ENCODE assay signal across 8 mouse cellular contexts in genomic region chr15:80254207-80254606, GRCm38 (mm10). TPM values are rescaled to one million over a fixed set of nuclear protein-coding genes. Genes with fewer than 3 reads are reported as not detected.
DNase-seq lines count a peak whose midpoint lies in the region; ATAC-seq and TF ChIP-seq lines count a peak whose summit lies in the region.

No protein-coding gene starts in this region.

- DNase-seq in thymus, adult 2 months: no peak
- no peak for DNase-seq in thymus, postnatal 36 days
- peak; percentile 26 for DNase-seq in brain, embryonic 14.5 days (ENCODE audit: low read depth)
- DNase-seq in heart, postnatal 14 days: peak; percentile 35 to 49
- DNase-seq in liver, embryonic 11.5 days (ENCODE audit: low spot score): no peak
- DNase-seq in layer of hippocampus, adult 11-12 months (ENCODE audit: low spot score): no peak
- no peak for DNase-seq in retina, embryonic 14.5 days (ENCODE audit: low spot score)

- H3K9me3 ChIP-seq in liver, embryonic 11.5 days (ENCODE audit: control insufficient read depth, low read length): no peaks in the 10 kb centered on the region
- H3K9me3 ChIP-seq in neural tube, embryonic 13.5 days: no peaks in the 10 kb centered on the region

- H3K4me1 ChIP-seq in thymus, adult 2 months (replicated peaks; ENCODE audit: control insufficient read depth, insufficient read depth, low read length): peaks cover 17% of the 10 kb centered on the region
- H3K4me1 ChIP-seq in liver, embryonic 11.5 days (replicated peaks; ENCODE audit: control insufficient read depth, insufficient read depth, low read length): peaks cover 61% of the 10 kb centered on the region
- H3K4me1 ChIP-seq in neural tube, embryonic 13.5 days (replicated peaks): peaks cover 37% of the 10 kb centered on the region

- peak overlapping the region; percentile 89 for H3K4me2 ChIP-seq in liver, embryonic 11.5 days
- H3K4me2 ChIP-seq in neural tube, embryonic 13.5 days: peak overlapping the region; percentile 100

- H3K27me3 ChIP-seq in thymus, adult 2 months (ENCODE audit: control insufficient read depth, insufficient read depth, low read length): no peaks in the 10 kb centered on the region
- no peaks in the 10 kb centered on the region for H3K27me3 ChIP-seq in liver, embryonic 11.5 days (replicated peaks; ENCODE audit: control insufficient read depth, insufficient read depth, low read length)
- no peaks in the 10 kb centered on the region for H3K27me3 ChIP-seq in neural tube, embryonic 13.5 days

- H3K36me3 ChIP-seq in thymus, adult 2 months (ENCODE audit: control insufficient read depth, insufficient read depth, low read length): peaks cover 36% of the 10 kb centered on the region
- peaks cover 30% of the 10 kb centered on the region for H3K36me3 ChIP-seq in liver, embryonic 11.5 days (ENCODE audit: control insufficient read depth, insufficient read depth, low read length)
- H3K36me3 ChIP-seq in neural tube, embryonic 13.5 days: peaks cover 63% of the 10 kb centered on the region

- H3K9ac ChIP-seq in liver, embryonic 11.5 days (ENCODE audit: low read depth, low read length): peak overlapping the region; percentile 93
- peak overlapping the region; percentile 89 for H3K9ac ChIP-seq in neural tube, embryonic 13.5 days

- WGBS in thymus, adult 2 months: 80% methylated on average over 6 of the region's 6 CpGs
- 42% methylated on average over 6 of the region's 6 CpGs for WGBS in liver, embryonic 11.5 days
- WGBS in neural tube, embryonic 13.5 days: 50% methylated on average over 6 of the region's 6 CpGs

- no peak for ATAC-seq in liver, embryonic 11.5 days (replicated peaks; ENCODE audit: low FRiP score)
- ATAC-seq in neural tube, embryonic 13.5 days (ENCODE audit: low read depth): no peak

- peak overlapping the region; percentile 55 for H3K4me3 ChIP-seq in thymus, adult 2 months (ENCODE audit: control insufficient read depth, insufficient read depth, low read length)
- H3K4me3 ChIP-seq in liver, embryonic 11.5 days (ENCODE audit: low read depth, low read length): peak overlapping the region; percentile 99
- H3K4me3 ChIP-seq in neural tube, embryonic 13.5 days: peak overlapping the region; percentile 100

- TF ChIP-seq CTCF in thymus, adult 2 months (IDR thresholded peaks at IDR 0.05; ENCODE audit: borderline replicate concordance, control insufficient read depth, extremely low read depth, insufficient read depth, low read length, poor library complexity): no peak
- no peak for TF ChIP-seq CTCF in brain, embryonic 14.5 days (IDR thresholded peaks at IDR 0.05; ENCODE audit: borderline replicate concordance, extremely low read depth, insufficient read depth, insufficient read length)

- TF ChIP-seq POLR2A in thymus, adult 2 months (IDR thresholded peaks at IDR 0.05; ENCODE audit: control insufficient read depth, extremely low read depth, insufficient read depth, low read length, poor library complexity): no peak
- no peak for TF ChIP-seq POLR2A in brain, embryonic 14.5 days (IDR thresholded peaks at IDR 0.05; ENCODE audit: borderline replicate concordance, extremely low read depth, insufficient read depth, insufficient read length, poor library complexity, severe bottlenecking)

- intact Hi-C loops in heart, postnatal 14 days (cut with DNase I): loop anchor here (2.0 kb wide), 1 partner anchor 19 kb away; the partner anchor contains the start of genes AC140267.1 and Mief1

- H3K27ac ChIP-seq in thymus, adult 2 months (ENCODE audit: control insufficient read depth, insufficient read depth, low read length): peak overlapping the region; percentile 74
- H3K27ac ChIP-seq in liver, embryonic 11.5 days (ENCODE audit: low read depth, low read length): peak overlapping the region; percentile 99
- peak overlapping the region; percentile 99 for H3K27ac ChIP-seq in neural tube, embryonic 13.5 days (replicated peaks)

RNA-seq across cellular contexts. Expression of gene Atf4, which starts 0.8 kb away (rescaled TPM):
- polyA plus RNA-seq in thymus, adult 2 months (2012; rRNA removed): 169 and 179 TPM in 2 replicates
- 236 and 364 TPM in 2 replicates for polyA plus RNA-seq in brain, embryonic 14.5 days (2012; rRNA removed)
- 10 to 100 TPM; 83.7 to 91.1 TPM for total RNA-seq in heart, postnatal 14 days (2021)
- 186 and 188 TPM in 2 replicates for polyA plus RNA-seq in liver, embryonic 11.5 days (2014; fragmentation: Nextera tagmentation; extraction: Ambion mirVana)
- 114 TPM in 2 replicates for polyA plus RNA-seq in neural tube, embryonic 13.5 days (2015; fragmentation: Nextera tagmentation; extraction: Ambion mirVana)

RNA-seq across cellular contexts. Expression of gene Rps19bp1, which starts 9.9 kb away (rescaled TPM):
- 22.5 and 25.0 TPM in 2 replicates for polyA plus RNA-seq in thymus, adult 2 months (2012; rRNA removed)
- polyA plus RNA-seq in brain, embryonic 14.5 days (2012; rRNA removed): 51.4 and 54.7 TPM in 2 replicates
- total RNA-seq in heart, postnatal 14 days (2021): 10 to 100 TPM; 17.8 to 18.8 TPM
- polyA plus RNA-seq in liver, embryonic 11.5 days (2014; fragmentation: Nextera tagmentation; extraction: Ambion mirVana): 75.4 and 80.8 TPM in 2 replicates
- polyA plus RNA-seq in neural tube, embryonic 13.5 days (2015; fragmentation: Nextera tagmentation; extraction: Ambion mirVana): 65.2 and 74.2 TPM in 2 replicates

RNA-seq across cellular contexts. Expression of gene AC140267.1, which starts 18.6 kb away (rescaled TPM):
- not detected in 2 replicates for polyA plus RNA-seq in thymus, adult 2 months (2012; rRNA removed)
- not detected in 2 replicates for polyA plus RNA-seq in brain, embryonic 14.5 days (2012; rRNA removed)
- 10 to 100 TPM in 1 of 2 experiments, 1 to 10 TPM in 1; 3.4 to 24.9 TPM for total RNA-seq in heart, postnatal 14 days (2021)
- not detected in 2 replicates for polyA plus RNA-seq in liver, embryonic 11.5 days (2014; fragmentation: Nextera tagmentation; extraction: Ambion mirVana)
- 3.7 TPM in 1 of 2 replicates, not detected in the other for polyA plus RNA-seq in neural tube, embryonic 13.5 days (2015; fragmentation: Nextera tagmentation; extraction: Ambion mirVana)

RNA-seq across cellular contexts. Expression of gene Mief1, which starts 20.4 kb away (rescaled TPM):
- 32.7 and 36.3 TPM in 2 replicates for polyA plus RNA-seq in thymus, adult 2 months (2012; rRNA removed)
- 14.3 and 20.8 TPM in 2 replicates for polyA plus RNA-seq in brain, embryonic 14.5 days (2012; rRNA removed)
- 10 to 100 TPM; 31.0 to 33.0 TPM for total RNA-seq in heart, postnatal 14 days (2021)
- 35.8 and 44.9 TPM in 2 replicates for polyA plus RNA-seq in liver, embryonic 11.5 days (2014; fragmentation: Nextera tagmentation; extraction: Ambion mirVana)
- 37.8 and 39.1 TPM in 2 replicates for polyA plus RNA-seq in neural tube, embryonic 13.5 days (2015; fragmentation: Nextera tagmentation; extraction: Ambion mirVana)

RNA-seq across cellular contexts. Expression of gene Cacna1i, which starts 32.8 kb away (rescaled TPM):
- 0.30 and 0.42 TPM in 2 replicates for polyA plus RNA-seq in thymus, adult 2 months (2012; rRNA removed)
- 3.1 and 6.5 TPM in 2 replicates for polyA plus RNA-seq in brain, embryonic 14.5 days (2012; rRNA removed)
- total RNA-seq in heart, postnatal 14 days (2021): under 1 TPM in 1 of 2 experiments, not detected in 1; 0.10 TPM
- 0.01 and 0.14 TPM in 2 replicates for polyA plus RNA-seq in liver, embryonic 11.5 days (2014; fragmentation: Nextera tagmentation; extraction: Ambion mirVana)
- polyA plus RNA-seq in neural tube, embryonic 13.5 days (2015; fragmentation: Nextera tagmentation; extraction: Ambion mirVana): 0.23 and 0.24 TPM in 2 replicates

Comparison
In these comparisons a context has a peak if more than half of its experiments do, and no peak if none do; other contexts are left out.
1. DNase-seq: peak in brain, embryonic 14.5 days (single experiment) and heart, postnatal 14 days (2 of 2); none in thymus, adult 2 months (single experiment), thymus, postnatal 36 days (0 of 2), liver, embryonic 11.5 days (single experiment), layer of hippocampus, adult 11-12 months (single experiment) and retina, embryonic 14.5 days (single experiment).
2. Peak in every context shown above with its lines, with median percentiles within 50 percentile points of each other: H3K27ac ChIP-seq and H3K4me3 ChIP-seq.